ENCODE assay signal across 8 mouse cellular contexts in genomic region chr8:3621199-3621970, GRCm38 (mm10). TPM values are rescaled to one million over a fixed set of nuclear protein-coding genes. Genes with fewer than 3 reads are reported as not detected.
A peak's percentile ranks its signal among the peaks of the same experiment; 100 is the strongest.
DNase-seq lines count a peak whose midpoint lies in the region; ATAC-seq and TF ChIP-seq lines count a peak whose summit lies in the region.

Xab2 (minus strand) TSS chr8:3621316.
Pet100 (plus strand) TSS chr8:3621548.

- TF ChIP-seq POLR2A in cortical plate, adult 2 months (IDR thresholded peaks at IDR 0.05; ENCODE audit: extremely low read depth, insufficient read depth, low read length): peak; percentile 72

- H3K27ac ChIP-seq in cortical plate, adult 2 months (ENCODE audit: insufficient read depth, low read length): no peak within 1 kb of the TSS

- peak; percentile 98 for DNase-seq in gastrocnemius, adult 8-10 months (ENCODE audit: low spot score in 2 of 2)
- DNase-seq in hindlimb bud, embryonic 11.5 days (ENCODE audit: extremely low spot score, low read depth, low spot score): peak; percentile 100
- DNase-seq in left cerebral cortex, adult 8-10 months (ENCODE audit: low spot score in 2 of 2): peak; percentile 99
- peak; percentile 100 for DNase-seq in right cerebral cortex, postnatal 10 days (ENCODE audit: low spot score in 2 of 2)
- peak; percentile 95 for DNase-seq in urinary bladder, postnatal 25 days (ENCODE audit: low spot score)

- H3K36me3 ChIP-seq in megakaryocyte, embryonic 14.5 days (replicated peaks; ENCODE audit: low read length): peaks cover 65% of the 10 kb centered on the region

- no peaks in the 10 kb centered on the region for H3K9me3 ChIP-seq in megakaryocyte, embryonic 14.5 days

- no peak for TF ChIP-seq CTCF in cortical plate, adult 2 months (IDR thresholded peaks at IDR 0.05; ENCODE audit: extremely low read depth, insufficient read depth, low read length)

- H3K27me3 ChIP-seq in megakaryocyte, embryonic 14.5 days (replicated peaks): no peaks in the 10 kb centered on the region

- peaks cover 2% of the 10 kb centered on the region; the same call in 1 of the 2 replicates for H3K4me1 ChIP-seq in cortical plate, adult 2 months (ENCODE audit: control insufficient read depth, insufficient read depth, low read length)
- H3K4me1 ChIP-seq in megakaryocyte, embryonic 14.5 days: peaks cover 43% of the 10 kb centered on the region

- peak; percentile 95 for ATAC-seq in activated CD4-positive, CD25-positive, alpha-beta regulatory T cell, adult 4 months

- H3K4me3 ChIP-seq in cortical plate, adult 2 months (ENCODE audit: insufficient read depth, low read length): peak within 1 kb of the TSS; percentile 67
- H3K4me3 ChIP-seq in megakaryocyte, embryonic 14.5 days (replicated peaks): peak within 1 kb of the TSS; percentile 98

RNA-seq across cellular contexts. Expression of gene Xab2, which starts in this region (rescaled TPM):
- 10 to 100 TPM; 65.9 to 74.1 TPM for polyA plus RNA-seq in activated CD4-positive, CD25-positive, alpha-beta regulatory T cell, adult 4 months (2017; shearing (Covaris generic))
- 52.9 and 53.1 TPM in 2 replicates for polyA plus RNA-seq in cortical plate, adult 2 months (2012; rRNA removed)
- 10 to 100 TPM in 3 of 4 experiments, 1 to 10 TPM in 1; 9.5 to 12.2 (median 11.2) TPM for total RNA-seq in gastrocnemius, adult 8-10 months (2022)
- 10 to 100 TPM; 38.1 to 41.5 (median 40.5) TPM for total RNA-seq in left cerebral cortex, adult 8-10 months (2022)
- polyA plus RNA-seq in megakaryocyte, embryonic 14.5 days (2012; ENCODE audit: insufficient read depth, low replicate concordance): 35.4 and 48.4 TPM in 2 replicates

RNA-seq across cellular contexts. Expression of gene Pet100, which starts in this region (rescaled TPM):
- polyA plus RNA-seq in activated CD4-positive, CD25-positive, alpha-beta regulatory T cell, adult 4 months (2017; shearing (Covaris generic)): 100 to 1,000 TPM in 1 of 2 experiments, 10 to 100 TPM in 1; 95.4 to 145 TPM
- polyA plus RNA-seq in cortical plate, adult 2 months (2012; rRNA removed): 67.1 and 72.7 TPM in 2 replicates
- 10 to 100 TPM; 80.6 to 87.8 (median 85.1) TPM for total RNA-seq in gastrocnemius, adult 8-10 months (2022)
- total RNA-seq in left cerebral cortex, adult 8-10 months (2022): 10 to 100 TPM; 55.9 to 90.3 (median 75.7) TPM
- 58.2 and 85.9 TPM in 2 replicates for polyA plus RNA-seq in megakaryocyte, embryonic 14.5 days (2012; ENCODE audit: insufficient read depth, low replicate concordance)
